Mouse (Mus musculus) midbrain, embryonic 11.5 days (tissue): ENCODE data around the gene Lypd4. TPM values are rescaled to one million over a fixed set of nuclear protein-coding genes. Genes with fewer than 3 reads are reported as not detected.
A peak's percentile ranks its signal among the peaks of the same experiment; 100 is the strongest.
"Not testable (repeated sequence)": the region's sequence is repeated elsewhere in the genome, so short reads cannot be mapped to it uniquely, and the experiment has no call there.

Source experiments
- ATAC-seq: fragments of 200-750 bp; cut with Nextera tagmentation; 2 replicates; pipeline ENCODE4 v1.8.0; 2017; ENCODE audit warnings: moderate TSS enrichment, moderate library complexity; ENCODE audit not compliant: low FRiP score
- DNase-seq: peaks from one replicate; pipeline ENCODE4 v3.0.0; 2015; ENCODE audit warnings: low spot score; ENCODE audit errors: missing footprints
- H3K27ac ChIP-seq: fragments of 300-500 bp; sonication (generic); 2 replicates; pipeline ENCODE4 v1.5.1; 2014; ENCODE audit warnings: low read depth, low read length
- H3K27me3 ChIP-seq: fragments of 300-500 bp; sonication (generic); 2 replicates; pipeline ENCODE4 v1.6.1; 2014; ENCODE audit warnings: mild to moderate bottlenecking, low read length, moderate library complexity, mixed read lengths; ENCODE audit not compliant: control insufficient read depth, insufficient read depth
- H3K36me3 ChIP-seq: fragments of 300-500 bp; sonication (generic); 2 replicates; pipeline ENCODE4 v1.6.1; 2014; ENCODE audit warnings: mild to moderate bottlenecking, low read length, moderate library complexity, mixed read lengths; ENCODE audit not compliant: control insufficient read depth, insufficient read depth
- H3K4me1 ChIP-seq: fragments of 300-500 bp; sonication (generic); 2 replicates; pipeline ENCODE4 v1.6.1; 2014; ENCODE audit warnings: low read length; ENCODE audit not compliant: control insufficient read depth, insufficient read depth
- H3K4me2 ChIP-seq: fragments of 300-500 bp; sonication (generic); 2 replicates; pipeline ENCODE4 v1.6.1; 2014; ENCODE audit warnings: mild to moderate bottlenecking, moderate library complexity
- H3K4me3 ChIP-seq: fragments of 300-500 bp; sonication (generic); 2 replicates; pipeline ENCODE4 v1.5.1; 2014; ENCODE audit warnings: low read depth, low read length
- H3K9ac ChIP-seq: fragments of 300-500 bp; sonication (generic); 2 replicates; pipeline ENCODE4 v1.6.1; 2014; ENCODE audit warnings: low read length
- H3K9me3 ChIP-seq: fragments of 300-500 bp; sonication (generic); 2 replicates; pipeline ENCODE4 v1.6.1; 2016; ENCODE audit warnings: low read length; ENCODE audit not compliant: control insufficient read depth
- WGBS: fragments of 180-500 bp; shearing (Covaris S2); extraction: QIAGEN DNeasy Blood & Tissue Kit; methylation state at CpG from one replicate; pipeline ENCODE4 v1.1.7; 2014; 5-methylcytosine and 5-hydroxymethylcytosine counted together
- polyA plus RNA-seq: library from polyadenylated mRNA; unstranded; fragments of >200 nt; fragmentation: Nextera tagmentation; extraction: Ambion mirVana; gene quantifications from 2 replicates; pipeline ENCODE4 v1.2.1, GENCODE M21; 2014

Lypd4 gene
- polyA plus RNA-seq, 1 experiment from 2014 or later: not detected

GRCm38 (mm10) chr7:24902630-24903443, 33.1 kb upstream of the Lypd4 start, which contains the start of gene Arhgef1:
Gene Arhgef1, plus strand, starts transcription at chr7:24902912.
- ATAC-seq (no peak), DNase-seq (peak; percentile 92)
- H3K36me3 ChIP-seq: no peaks in the 10 kb centered on the region
- peak within 1 kb of the TSS; percentile 87 for H3K4me2 ChIP-seq
- no peaks in the 10 kb centered on the region for H3K4me1 ChIP-seq
- 6% methylated on average over 58 of the region's 68 CpGs for WGBS
- H3K27me3 ChIP-seq: no peaks in the 10 kb centered on the region
- peak within 1 kb of the TSS; percentile 70 for H3K4me3 ChIP-seq
- peak within 1 kb of the TSS; percentile 71 for H3K9ac ChIP-seq
- H3K9me3 ChIP-seq: no peaks in the 10 kb centered on the region
- peak within 1 kb of the TSS; percentile 21 for H3K27ac ChIP-seq

- no peak overlapping the region for H3K9ac ChIP-seq
These were observed 32.5 kb upstream of the Lypd4 start for GRCm38 (mm10) chr7:24902264-24902629.

GRCm38 (mm10) chr7:24901842-24902241, 32.1 kb upstream of the Lypd4 start:
- Histone ChIP-seq H3K4me2 (no peak overlapping the region), H3K27me3 (no peaks in the 10 kb centered on the region), H3K27ac (no peak overlapping the region), H3K9me3 (no peaks in the 10 kb centered on the region), H3K9ac (no peak overlapping the region), H3K36me3 (no peaks in the 10 kb centered on the region), H3K4me1 (no peaks in the 10 kb centered on the region), H3K4me3 (no peak overlapping the region)
- no peak for DNase-seq
- ATAC-seq: no peak
- WGBS: 86% methylated on average over 1 of the region's 1 CpGs

More at GRCm38 (mm10) chr7:24902264-24902629, 32.5 kb upstream of the Lypd4 start:
- ATAC-seq (no peak), DNase-seq (no peak)
- Histone ChIP-seq H3K4me2 (peak overlapping the region; percentile 87; the same call in 1 of the 2 replicates), H3K27ac (peak overlapping the region; percentile 21; the same call in 1 of the 2 replicates), H3K36me3 (no peaks in the 10 kb centered on the region), H3K27me3 (no peaks in the 10 kb centered on the region), H3K9me3 (no peaks in the 10 kb centered on the region), H3K4me1 (no peaks in the 10 kb centered on the region), H3K4me3 (no peak overlapping the region; the same call in 1 of the 2 replicates)
- WGBS: 45% methylated on average over 2 of the region's 2 CpGs

GRCm38 (mm10) chr7:24901114-24901513, 31.4 kb upstream of the Lypd4 start:
- no peaks in the 10 kb centered on the region for H3K4me1 ChIP-seq
- no peak overlapping the region for H3K4me2 ChIP-seq
- ATAC-seq: no peak
- H3K9me3 ChIP-seq: no peaks in the 10 kb centered on the region
- 86% methylated on average over 6 of the region's 6 CpGs for WGBS
- no peak overlapping the region for H3K9ac ChIP-seq
- no peak overlapping the region for H3K27ac ChIP-seq
- H3K36me3 ChIP-seq: no peaks in the 10 kb centered on the region
- H3K27me3 ChIP-seq: no peaks in the 10 kb centered on the region
- no peak for DNase-seq
- H3K4me3 ChIP-seq: no peak overlapping the region

- Histone ChIP-seq H3K4me3 (no peak overlapping the region), H3K9me3 (no peaks in the 10 kb centered on the region), H3K27ac (no peak overlapping the region), H3K36me3 (no peaks in the 10 kb centered on the region), H3K4me2 (no peak overlapping the region), H3K27me3 (no peaks in the 10 kb centered on the region), H3K9ac (no peak overlapping the region), H3K4me1 (no peaks in the 10 kb centered on the region)
- WGBS: 73% methylated on average over 5 of the region's 5 CpGs
- ATAC-seq: no peak
- DNase-seq: no peak
These were observed 28.2 kb upstream of the Lypd4 start for GRCm38 (mm10) chr7:24897959-24898358.

GRCm38 (mm10) chr7:24897224-24897623, 27.5 kb upstream of the Lypd4 start, which contains the start of gene Cd79a:
Gene Cd79a, plus strand, starts transcription at chr7:24897381.
- Histone ChIP-seq H3K9ac (no peak within 1 kb of the TSS), H3K36me3 (no peaks in the 10 kb centered on the region; the same call in 1 of the 2 replicates)
- ATAC-seq: no peak

GRCm38 (mm10) chr7:24896269-24896668, 26.5 kb upstream of the Lypd4 start:
- Histone ChIP-seq H3K27me3 (no peaks in the 10 kb centered on the region), H3K9ac (no peak overlapping the region), H3K4me3 (no peak overlapping the region), H3K4me1 (no peaks in the 10 kb centered on the region), H3K27ac (no peak overlapping the region), H3K36me3 (no peaks in the 10 kb centered on the region; the same call in 1 of the 2 replicates), H3K4me2 (no peak overlapping the region), H3K9me3 (no peaks in the 10 kb centered on the region)
- 75% methylated on average over 8 of the region's 8 CpGs for WGBS
- no peak for ATAC-seq
- DNase-seq: no peak

More at GRCm38 (mm10) chr7:24897224-24897623, 27.5 kb upstream of the Lypd4 start, which contains the start of gene Cd79a:
- no peaks in the 10 kb centered on the region for H3K9me3 ChIP-seq
- H3K27me3 ChIP-seq: no peaks in the 10 kb centered on the region
- no peaks in the 10 kb centered on the region for H3K4me1 ChIP-seq
- H3K4me3 ChIP-seq: no peak within 1 kb of the TSS
- 83% methylated on average over 12 of the region's 12 CpGs for WGBS
- no peak within 1 kb of the TSS for H3K4me2 ChIP-seq
- no peak within 1 kb of the TSS for H3K27ac ChIP-seq
- no peak for DNase-seq

- not testable (repeated sequence) for DNase-seq, H3K9ac ChIP-seq, H3K4me3 ChIP-seq, ATAC-seq, H3K4me2 ChIP-seq, H3K36me3 ChIP-seq, H3K4me1 ChIP-seq, H3K9me3 ChIP-seq, H3K27ac ChIP-seq, H3K27me3 ChIP-seq
- 97% methylated on average over 2 of the region's 2 CpGs for WGBS
These were observed 26.0 kb upstream of the Lypd4 start for GRCm38 (mm10) chr7:24895749-24896148.

- WGBS: 67% methylated on average over 2 of the region's 2 CpGs
- no peaks in the 10 kb centered on the region for H3K27me3 ChIP-seq
- ATAC-seq (no peak), DNase-seq (no peak)
- H3K9me3 ChIP-seq: no peaks in the 10 kb centered on the region
- no peak overlapping the region for H3K9ac ChIP-seq
- H3K4me1 ChIP-seq: peaks cover 3% of the 10 kb centered on the region
- no peak overlapping the region for H3K4me3 ChIP-seq
- H3K27ac ChIP-seq: no peak overlapping the region
- H3K36me3 ChIP-seq: peaks cover 19% of the 10 kb centered on the region
- no peak overlapping the region for H3K4me2 ChIP-seq
These were observed 22.4 kb upstream of the Lypd4 start for GRCm38 (mm10) chr7:24892125-24892583.
